Mouse (Mus musculus): ENCODE results near the gene Tdrd6. TPM values are rescaled to one million over a fixed set of nuclear protein-coding genes. Genes with fewer than 3 reads are reported as not detected.

Tdrd6 gene
- 0.04 TPM in 1 of 2 replicates, not detected in the other for polyA plus RNA-seq (2016; fragmentation: Nextera tagmentation; extraction: Ambion mirVana)

DNA sequence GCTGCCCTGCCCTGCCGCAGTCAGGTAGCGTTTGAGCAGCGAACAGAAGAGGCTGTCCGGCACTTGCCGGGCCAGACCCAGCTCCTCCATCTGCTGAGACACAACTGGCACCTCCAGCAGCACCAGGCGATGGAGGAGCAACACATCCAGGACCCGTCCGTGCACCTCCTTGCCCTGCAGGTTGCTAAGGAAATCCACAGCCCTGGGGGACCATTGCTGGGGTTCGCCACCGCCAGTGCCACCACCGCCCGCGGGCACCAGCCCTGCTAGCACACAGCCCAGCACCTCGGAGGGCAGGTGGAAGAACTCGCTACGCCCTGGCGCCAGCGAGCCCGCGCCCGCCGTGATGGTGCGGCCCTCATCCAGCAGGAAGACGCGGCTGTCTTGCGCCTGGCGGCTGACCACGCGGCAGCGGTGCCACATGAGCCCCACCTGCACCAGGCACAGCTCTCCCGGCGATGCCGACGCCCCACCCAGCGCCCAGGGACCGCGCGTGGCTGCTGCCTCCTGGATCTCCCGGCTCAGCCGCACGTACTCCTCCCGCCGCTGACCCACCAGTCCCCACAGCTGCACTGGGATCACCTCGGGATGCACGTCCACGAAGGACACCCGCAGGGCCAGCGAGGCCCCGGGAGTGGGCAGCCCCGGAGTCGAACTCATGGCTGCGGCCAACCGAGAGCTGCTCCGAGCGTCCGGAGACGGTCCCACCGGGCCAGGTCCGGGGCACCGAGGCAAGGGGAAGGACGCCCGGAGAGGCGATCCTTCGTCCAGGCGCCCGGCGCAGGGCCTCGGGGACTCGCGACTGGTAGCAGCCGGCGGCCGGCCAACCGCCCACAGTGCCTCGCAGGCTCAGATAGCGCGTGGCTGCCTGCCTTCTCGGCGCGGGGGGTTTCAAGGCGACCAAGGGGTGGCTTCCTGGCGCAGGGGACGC lies at the start of gene Tdrd6:
Gene Tdrd6, minus strand, starts transcription at position 804 of the 931 bp plus-strand sequence.
- peak within 1 kb of the TSS; percentile 84 for H3K4me2 ChIP-seq
- H3K27ac ChIP-seq = no peak within 1 kb of the TSS
- H3K4me1 ChIP-seq (replicated peaks) = peaks cover 15% of the 10 kb centered on the region
- peak within 1 kb of the TSS; percentile 51 for H3K9ac ChIP-seq (replicated peaks)
- peak; percentile 66 for ATAC-seq (ENCODE audit: insufficient number of reproducible peaks, insufficient read depth, low FRiP score, low TSS enrichment, low read depth)
- peak within 1 kb of the TSS; percentile 46 for H3K4me3 ChIP-seq (replicated peaks)
- H3K27me3 ChIP-seq = peaks cover 54% of the 10 kb centered on the region
- no peaks in the 10 kb centered on the region for H3K36me3 ChIP-seq
- H3K9me3 ChIP-seq = peaks cover 7% of the 10 kb centered on the region; the same call in 1 of the 2 replicates
- 3% methylated on average over 78 of the region's 83 CpGs for WGBS

DNA sequence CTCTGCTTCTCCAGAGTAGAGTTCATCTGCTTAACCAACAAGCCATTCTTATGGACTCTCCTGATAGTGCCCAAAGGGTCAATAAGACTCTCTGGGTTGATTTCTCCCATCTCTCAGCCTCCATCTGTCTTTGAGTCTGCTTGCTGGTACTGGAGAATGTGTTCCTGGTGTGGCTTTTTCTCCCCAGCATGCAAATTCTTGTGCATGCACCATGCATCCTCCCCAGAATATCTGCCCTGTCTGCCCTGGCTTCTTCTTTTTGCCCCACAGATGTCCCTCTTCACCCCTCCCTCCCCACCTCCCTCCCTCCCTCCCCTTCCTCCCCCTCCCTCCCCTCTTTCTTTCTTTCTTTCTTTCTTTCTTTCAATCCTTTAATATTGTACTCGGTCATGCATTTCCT lies 47.2 kb upstream of the Tdrd6 start:
- Histone ChIP-seq H3K27ac (no peak overlapping the region), H3K4me2 (no peak overlapping the region), H3K9ac (replicated peaks) (no peak overlapping the region), H3K4me3 (replicated peaks) (no peak overlapping the region), H3K9me3 (no peaks in the 10 kb centered on the region), H3K27me3 (no peaks in the 10 kb centered on the region), H3K4me1 (replicated peaks) (no peaks in the 10 kb centered on the region), H3K36me3 (peaks cover 21% of the 10 kb centered on the region; the same call in 1 of the 2 replicates)
- 55% methylated on average over 1 of the region's 1 CpGs for WGBS
- no peak for ATAC-seq (ENCODE audit: insufficient number of reproducible peaks, insufficient read depth, low FRiP score, low TSS enrichment, low read depth)

DNA sequence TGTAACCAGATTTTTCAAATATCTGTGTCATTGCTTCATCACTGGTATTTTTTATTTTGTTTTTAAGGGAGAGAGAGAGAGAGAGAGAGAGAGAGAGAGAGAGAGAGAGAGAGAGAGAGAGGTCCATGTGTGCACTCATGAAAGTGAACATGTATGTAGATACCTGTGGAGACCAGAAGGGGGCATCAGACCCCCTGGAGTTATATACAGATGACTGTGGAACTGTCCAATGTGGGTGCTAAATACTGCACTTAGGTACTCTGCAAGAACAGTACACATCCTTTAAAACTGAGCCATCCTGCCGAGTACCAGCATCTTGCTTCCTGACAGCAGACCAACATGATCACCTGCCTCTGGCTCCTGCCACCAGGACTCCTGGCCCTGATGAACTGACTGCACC lies 46.1 kb upstream of the Tdrd6 start:
- Histone ChIP-seq H3K27ac (no peak overlapping the region), H3K36me3 (peaks cover 16% of the 10 kb centered on the region; the same call in 1 of the 2 replicates), H3K9me3 (no peaks in the 10 kb centered on the region), H3K4me3 (replicated peaks) (no peak overlapping the region), H3K9ac (replicated peaks) (no peak overlapping the region), H3K4me2 (no peak overlapping the region), H3K4me1 (replicated peaks) (no peaks in the 10 kb centered on the region), H3K27me3 (no peaks in the 10 kb centered on the region)
- 89% methylated on average over 1 of the region's 1 CpGs for WGBS
- ATAC-seq (ENCODE audit: insufficient number of reproducible peaks, insufficient read depth, low FRiP score, low TSS enrichment, low read depth) = no peak

DNA sequence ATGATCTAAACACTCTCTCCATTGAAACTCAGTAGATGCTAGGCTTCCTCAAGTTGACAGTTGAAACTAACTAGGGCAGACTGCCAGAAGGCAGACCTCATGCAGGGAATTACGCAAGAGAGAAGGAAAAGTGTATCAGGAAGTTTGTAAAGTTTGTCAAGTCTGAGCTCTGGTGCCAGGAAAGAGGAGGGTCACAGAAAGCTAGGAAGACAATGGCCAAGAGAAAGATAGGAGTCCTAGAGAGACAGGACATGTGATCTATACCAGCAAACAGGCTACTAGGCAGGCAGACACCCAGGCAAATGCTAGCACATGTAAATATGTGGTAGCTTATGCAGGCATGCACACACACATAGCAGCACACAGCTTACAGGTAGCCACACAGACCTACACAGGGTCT lies 45.1 kb upstream of the Tdrd6 start:
- H3K4me3 ChIP-seq (replicated peaks) = no peak overlapping the region
- no peaks in the 10 kb centered on the region for H3K9me3 ChIP-seq
- no peak overlapping the region for H3K27ac ChIP-seq
- no peak overlapping the region for H3K9ac ChIP-seq (replicated peaks)
- peaks cover 8% of the 10 kb centered on the region; the same call in 1 of the 2 replicates for H3K36me3 ChIP-seq
- H3K4me1 ChIP-seq (replicated peaks) = no peaks in the 10 kb centered on the region
- H3K27me3 ChIP-seq = no peaks in the 10 kb centered on the region
- 86% methylated on average over 1 of the region's 1 CpGs for WGBS
- ATAC-seq (ENCODE audit: insufficient number of reproducible peaks, insufficient read depth, low FRiP score, low TSS enrichment, low read depth) = no peak
- no peak overlapping the region for H3K4me2 ChIP-seq

DNA sequence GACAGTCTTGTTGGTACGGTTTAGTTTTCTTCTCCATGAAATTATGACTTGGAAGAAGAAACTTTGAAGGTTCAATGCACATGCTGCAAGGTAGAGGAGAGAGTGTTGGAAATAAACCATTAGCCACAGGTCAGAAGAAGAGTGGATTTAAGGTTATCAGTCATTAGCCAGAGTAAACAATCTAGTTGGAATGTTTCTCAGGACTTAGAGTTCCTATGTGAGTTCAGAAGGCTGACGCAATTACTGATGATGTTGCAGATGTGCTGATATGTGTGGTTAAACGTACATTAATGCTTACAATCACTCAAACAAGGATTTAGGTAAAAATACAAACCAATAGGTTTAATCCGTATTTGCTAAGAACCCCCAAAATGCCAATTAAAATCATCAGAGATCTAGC lies 41.8 kb upstream of the Tdrd6 start:
- 84% methylated on average over 4 of the region's 4 CpGs for WGBS
- H3K9me3 ChIP-seq = no peaks in the 10 kb centered on the region
- H3K27ac ChIP-seq = no peak overlapping the region
- H3K4me3 ChIP-seq (replicated peaks) = no peak overlapping the region
- H3K27me3 ChIP-seq = no peaks in the 10 kb centered on the region
- no peak overlapping the region for H3K4me2 ChIP-seq
- H3K9ac ChIP-seq (replicated peaks) = no peak overlapping the region
- no peaks in the 10 kb centered on the region for H3K36me3 ChIP-seq
- ATAC-seq (ENCODE audit: insufficient number of reproducible peaks, insufficient read depth, low FRiP score, low TSS enrichment, low read depth) = no peak
- H3K4me1 ChIP-seq (replicated peaks) = peaks cover 15% of the 10 kb centered on the region

DNA sequence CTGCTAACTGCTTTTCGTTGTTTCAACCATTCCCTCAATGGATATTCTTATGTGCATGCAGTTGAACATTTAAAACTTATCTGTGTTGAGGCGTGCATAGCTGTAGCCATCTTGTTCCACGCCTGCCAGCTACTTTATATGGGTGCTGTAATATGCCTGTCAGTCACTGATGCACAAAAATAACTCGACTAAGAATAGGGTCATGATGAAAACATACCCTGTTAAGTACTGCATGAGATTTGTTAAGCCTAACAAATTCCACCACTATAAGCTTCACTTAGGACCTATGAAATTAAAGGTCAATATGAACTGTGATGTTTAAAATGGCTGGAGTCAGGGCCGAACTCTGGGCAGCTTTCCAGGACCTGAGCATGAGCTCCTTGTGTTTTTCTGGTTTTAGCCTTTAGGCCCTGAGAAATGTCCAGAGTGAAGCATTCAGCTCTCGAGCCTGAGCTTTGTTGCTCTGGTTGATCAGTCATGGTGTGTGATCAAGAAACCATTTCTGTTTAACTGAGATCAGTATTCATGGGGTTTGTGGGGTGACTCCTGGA lies 39.1 kb upstream of the Tdrd6 start:
- WGBS = 83% methylated on average over 6 of the region's 6 CpGs
- peaks cover under 1% of the 10 kb centered on the region; the same call in 1 of the 2 replicates for H3K36me3 ChIP-seq

DNA sequence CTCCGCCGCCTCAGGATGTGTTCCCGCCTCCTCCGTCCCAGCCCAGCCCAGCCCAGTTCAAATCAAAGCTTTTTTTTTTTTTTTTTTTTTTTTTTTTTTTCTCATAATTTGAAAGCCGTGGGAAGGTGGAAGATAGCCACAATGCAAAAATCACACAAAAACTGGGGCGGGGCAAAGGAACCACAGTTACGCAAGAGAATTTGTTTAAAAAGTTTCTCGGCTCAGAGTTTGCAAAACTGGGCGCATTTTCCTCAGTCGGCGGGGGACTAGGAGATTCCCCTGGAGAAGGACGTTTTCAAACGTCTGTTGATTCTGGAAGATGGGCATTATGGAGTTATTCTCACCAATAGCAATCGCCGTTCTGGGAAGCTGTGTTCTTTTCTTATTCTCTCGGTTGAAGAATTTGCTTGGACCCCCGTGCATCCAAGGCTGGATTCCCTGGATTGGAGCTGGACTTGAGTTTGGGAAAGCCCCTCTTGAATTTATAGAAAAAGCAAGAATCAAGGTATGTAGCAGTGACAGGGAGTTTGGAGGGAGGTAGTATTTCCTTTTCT lies 37.3 kb upstream of the Tdrd6 start, which contains the start of gene Cyp39a1:
Gene Cyp39a1, plus strand, starts transcription at position 136 of the 554 bp plus-strand sequence.
- peak within 1 kb of the TSS; percentile 72 for H3K4me2 ChIP-seq

More for the DNA sequence above, 39.1 kb upstream of the Tdrd6 start:
- no peak for ATAC-seq (ENCODE audit: insufficient number of reproducible peaks, insufficient read depth, low FRiP score, low TSS enrichment, low read depth)
- no peak overlapping the region for H3K4me3 ChIP-seq (replicated peaks)
- no peak overlapping the region for H3K9ac ChIP-seq (replicated peaks)
- no peaks in the 10 kb centered on the region for H3K27me3 ChIP-seq
- peaks cover 26% of the 10 kb centered on the region for H3K4me1 ChIP-seq (replicated peaks)
- H3K27ac ChIP-seq = no peak overlapping the region
- no peaks in the 10 kb centered on the region for H3K9me3 ChIP-seq
- peak overlapping the region; percentile 59 for H3K4me2 ChIP-seq

DNA sequence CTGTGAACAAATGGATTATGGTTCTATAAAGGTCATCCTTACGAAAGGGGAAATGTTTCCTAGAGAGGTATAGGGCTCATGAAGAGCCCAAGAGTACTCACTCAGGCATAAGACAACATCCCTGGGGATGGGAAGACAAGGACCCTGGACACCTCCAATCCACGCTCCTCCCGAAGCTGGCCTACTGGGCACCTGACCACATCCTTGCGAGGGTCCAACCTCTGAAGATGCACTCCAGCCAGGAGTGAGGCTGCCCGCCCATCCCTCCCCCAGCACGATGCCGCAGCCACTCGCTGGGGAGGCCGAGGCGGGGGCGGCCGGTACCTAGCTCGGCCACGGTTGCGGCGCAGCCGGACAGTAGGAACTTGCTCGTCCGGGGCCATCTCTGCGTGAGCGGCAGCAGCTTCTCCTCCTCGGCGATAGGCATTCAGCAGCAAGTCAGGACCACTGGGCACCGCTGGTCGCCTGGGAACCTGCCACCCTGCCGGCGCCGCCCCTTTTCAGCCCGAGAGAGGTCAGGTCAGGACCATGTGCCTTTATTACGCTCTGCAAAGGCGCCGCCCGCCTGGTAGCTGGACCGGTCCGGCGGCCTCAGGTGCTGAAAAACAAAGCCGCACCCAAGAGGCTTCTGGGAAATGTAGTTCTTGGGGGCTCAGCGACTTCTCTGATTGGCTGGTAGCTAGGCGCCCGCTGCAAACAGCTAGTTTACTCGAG lies 36.6 kb upstream of the Tdrd6 start, which contains the start of gene Slc25a27:
Gene Slc25a27, minus strand, starts transcription at position 639 of the 714 bp plus-strand sequence.
- Histone ChIP-seq H3K4me1 (replicated peaks) (peaks cover 26% of the 10 kb centered on the region), H3K36me3 (peaks cover 17% of the 10 kb centered on the region), H3K4me2 (peak within 1 kb of the TSS; percentile 72), H3K9me3 (no peaks in the 10 kb centered on the region), H3K4me3 (replicated peaks) (peak within 1 kb of the TSS; percentile 81), H3K27me3 (no peaks in the 10 kb centered on the region), H3K27ac (no peak within 1 kb of the TSS; the same call in 1 of the 2 replicates), H3K9ac (replicated peaks) (peak within 1 kb of the TSS; percentile 79)
- peak; percentile 99 for ATAC-seq (ENCODE audit: insufficient number of reproducible peaks, insufficient read depth, low FRiP score, low TSS enrichment, low read depth)
- WGBS = 1% methylated on average over 41 of the region's 41 CpGs

More for the DNA sequence above, 37.3 kb upstream of the Tdrd6 start, which contains the start of gene Cyp39a1:
- Histone ChIP-seq H3K9me3 (no peaks in the 10 kb centered on the region), H3K27me3 (no peaks in the 10 kb centered on the region), H3K27ac (no peak within 1 kb of the TSS; the same call in 1 of the 2 replicates), H3K4me1 (replicated peaks) (peaks cover 26% of the 10 kb centered on the region), H3K36me3 (peaks cover 15% of the 10 kb centered on the region), H3K9ac (replicated peaks) (peak within 1 kb of the TSS; percentile 79), H3K4me3 (replicated peaks) (peak within 1 kb of the TSS; percentile 81)
- WGBS = under 1% methylated on average over 17 of the region's 17 CpGs
- no peak; the same call in 1 of the 2 replicates for ATAC-seq (ENCODE audit: insufficient number of reproducible peaks, insufficient read depth, low FRiP score, low TSS enrichment, low read depth)

DNA sequence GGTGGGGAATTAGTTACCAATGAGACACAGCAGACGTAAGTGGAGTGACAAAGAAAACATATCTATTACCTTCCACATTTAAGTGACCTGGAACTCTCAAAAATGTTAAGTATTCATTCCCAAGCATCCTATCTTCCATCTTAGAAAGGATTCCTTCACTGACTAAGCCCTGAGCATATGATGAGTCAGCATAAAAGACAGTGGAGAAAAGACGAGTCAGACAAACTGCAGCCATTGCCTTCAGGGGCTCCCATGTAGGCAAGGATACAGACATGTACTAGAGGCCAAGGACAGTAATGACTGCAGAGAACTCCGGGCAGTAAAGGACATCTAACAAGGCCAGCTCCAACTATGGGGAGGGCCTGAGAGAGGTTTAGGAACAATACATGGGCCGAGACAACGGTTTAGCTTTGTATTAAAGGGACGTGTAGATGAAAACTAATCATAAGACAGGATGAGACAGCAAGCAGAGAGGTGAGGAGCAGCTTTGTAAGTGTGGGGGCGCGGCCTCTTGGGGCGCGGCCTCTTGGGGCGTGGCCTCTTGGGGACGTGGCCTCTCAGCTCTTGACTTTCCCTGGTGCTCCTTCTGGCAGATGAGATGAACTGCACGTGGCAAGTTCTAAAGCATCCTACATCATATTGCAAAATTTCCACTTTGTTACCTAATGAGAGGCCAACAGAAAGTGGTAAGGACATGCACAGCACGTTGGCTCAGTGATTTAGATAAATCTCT lies 21.4 kb upstream of the Tdrd6 start:
- Histone ChIP-seq H3K4me1 (replicated peaks) (no peaks in the 10 kb centered on the region), H3K9me3 (no peaks in the 10 kb centered on the region), H3K36me3 (peaks cover 69% of the 10 kb centered on the region), H3K9ac (replicated peaks) (no peak overlapping the region), H3K27me3 (no peaks in the 10 kb centered on the region), H3K4me2 (no peak overlapping the region), H3K4me3 (replicated peaks) (no peak overlapping the region), H3K27ac (no peak overlapping the region)
- no peak for ATAC-seq (ENCODE audit: insufficient number of reproducible peaks, insufficient read depth, low FRiP score, low TSS enrichment, low read depth)
- WGBS = 68% methylated on average over 14 of the region's 14 CpGs
